Mouse (Mus musculus) ES-Bruce4 (cell line): ENCODE data around the gene Bcl2l13. TPM values are rescaled to one million over a fixed set of nuclear protein-coding genes. Genes with fewer than 3 reads are reported as not detected.

ENCODE experiments used
- H3K27ac ChIP-seq: 2 replicates; pipeline ENCODE4 v1.5.1; 2012; ENCODE audit warnings: low read length, inconsistent platforms; ENCODE audit not compliant: insufficient read depth
- H3K27me3 ChIP-seq: 2 replicates; pipeline ENCODE4 v1.6.1; 2012; ENCODE audit warnings: mild to moderate bottlenecking, low read length, inconsistent platforms; ENCODE audit not compliant: control insufficient read depth, poor library complexity, insufficient read depth, severe bottlenecking
- H3K36me3 ChIP-seq: 2 replicates; pipeline ENCODE4 v1.6.1; 2012; ENCODE audit warnings: inconsistent platforms, mild to moderate bottlenecking, low read length, moderate library complexity; ENCODE audit not compliant: control insufficient read depth, poor library complexity, insufficient read depth, severe bottlenecking
- H3K4me1 ChIP-seq: one replicate; pipeline ENCODE4 v1.8.1; 2011; ENCODE audit warnings: low read length; ENCODE audit not compliant: control insufficient read depth, insufficient read depth
- H3K4me3 ChIP-seq: 2 replicates; pipeline ENCODE4 v1.5.1; 2011; ENCODE audit warnings: low read depth, mild to moderate bottlenecking, low read length
- H3K9ac ChIP-seq: 2 replicates; pipeline ENCODE4 v1.6.1; 2012; ENCODE audit warnings: low read depth, mild to moderate bottlenecking, inconsistent platforms; ENCODE audit not compliant: poor library complexity, severe bottlenecking
- H3K9me3 ChIP-seq: replicated peaks from 2 replicates; pipeline ENCODE4 v1.6.1; 2012; ENCODE audit warnings: mild to moderate bottlenecking, low read length, inconsistent platforms; ENCODE audit not compliant: control insufficient read depth, poor library complexity, insufficient read depth, severe bottlenecking
- CTCF ChIP-seq: IDR thresholded peaks from one replicate; pipeline ENCODE4 v1.8.1; 2011; ENCODE audit warnings: low read depth, low read length
- EP300 ChIP-seq: IDR thresholded peaks from 2 replicates; pipeline ENCODE4 v1.6.1; 2011; ENCODE audit warnings: low read depth, low read length; ENCODE audit not compliant: insufficient read depth
- POLR2A ChIP-seq: IDR thresholded peaks from one replicate; pipeline ENCODE4 v1.8.1; 2011; ENCODE audit warnings: low read length; ENCODE audit not compliant: insufficient read depth
- polyA plus RNA-seq: library from polyadenylated mRNA; stranded (reverse); fragments of >200 nt; gene quantifications from 2 replicates; pipeline ENCODE4 v1.2.4, GENCODE M21; 2011; ENCODE audit warnings: low read depth; ENCODE audit not compliant: missing spikeins, insufficient read depth, insufficient read length

The Bcl2l13 gene
- polyA plus RNA-seq, 1 experiment = 56.4 TPM

GRCm38 (mm10) chr6:120941084-120941481 lies 105.1 kb downstream of the Bcl2l13 start:
- H3K9me3 ChIP-seq = no peaks in the 10 kb centered on the region
- H3K4me1 ChIP-seq = peaks cover 11% of the 10 kb centered on the region
- no peak overlapping the region for H3K4me3 ChIP-seq
- no peak overlapping the region for H3K27ac ChIP-seq
- H3K36me3 ChIP-seq = no peaks in the 10 kb centered on the region
- no peak overlapping the region for H3K9ac ChIP-seq
- H3K27me3 ChIP-seq = no peaks in the 10 kb centered on the region
- TF ChIP-seq POLR2A = no peak

- Histone ChIP-seq H3K4me3 (no peak overlapping the region), H3K4me1 (peaks cover 11% of the 10 kb centered on the region), H3K27me3 (no peaks in the 10 kb centered on the region), H3K27ac (no peak overlapping the region), H3K36me3 (no peaks in the 10 kb centered on the region), H3K9ac (no peak overlapping the region), H3K9me3 (no peaks in the 10 kb centered on the region)
- TF ChIP-seq EP300 (no peak), CTCF (no peak), POLR2A (no peak)
Observed at GRCm38 (mm10) chr6:120941575-120941974, 105.6 kb downstream of the Bcl2l13 start.

Other genes starting within 250 kb of the Bcl2l13 start
- 73.8 and 77.1 TPM in 2 replicates for gene Cecr2, start 169.8 kb upstream of the Bcl2l13 start, polyA plus RNA-seq
- gene Slc25a18, start 62.6 kb upstream of the Bcl2l13 start, polyA plus RNA-seq = not detected in 2 replicates
- 186 and 213 TPM in 2 replicates for gene Atp6v1e1, start 13.4 kb upstream of the Bcl2l13 start, polyA plus RNA-seq
- gene Bid, start 80.6 kb downstream of the Bcl2l13 start, polyA plus RNA-seq = 43.8 and 45.0 TPM in 2 replicates